Mouse (Mus musculus): Measurements from ENCODE around the gene Dydc1.
"Not testable (repeated sequence)": the region's sequence is repeated elsewhere in the genome, so short reads cannot be mapped to it uniquely, and the experiment has no call there.

Dydc1 gene

DNA sequence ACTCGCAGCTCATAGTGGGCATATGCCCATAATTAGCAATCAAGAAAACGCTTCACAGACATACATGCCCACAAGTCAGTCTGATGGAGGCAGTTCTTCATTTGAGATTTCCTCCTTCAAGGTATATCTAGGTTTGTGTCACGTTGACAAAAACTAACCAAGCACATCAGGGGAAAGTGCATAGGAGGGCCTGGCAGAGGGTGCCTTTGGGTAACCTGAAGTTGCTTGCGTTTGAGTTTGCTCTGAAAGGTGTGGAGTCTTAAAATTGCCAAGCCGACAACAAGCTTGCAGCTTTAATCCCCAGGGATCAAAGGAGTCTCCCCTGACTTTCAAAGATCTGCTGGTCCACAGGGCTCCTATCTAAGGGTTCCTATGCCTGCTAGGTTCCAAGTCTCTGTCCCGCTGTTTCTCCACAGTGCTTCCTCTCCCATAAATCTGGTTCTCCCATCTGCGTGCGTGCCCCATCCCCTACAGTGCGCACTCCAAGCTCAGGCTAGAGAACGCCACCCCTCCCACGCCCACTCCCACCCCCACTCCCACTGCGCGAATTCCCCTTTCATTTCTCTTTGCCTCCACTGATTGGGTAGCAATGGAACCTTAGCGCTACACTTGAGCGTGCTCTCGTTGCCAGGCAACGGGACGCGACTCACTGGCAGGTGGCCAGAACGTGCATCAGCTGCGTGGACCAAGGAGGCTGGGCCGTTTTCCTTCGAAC, at the start of gene Dydc1:
Dydc1 (plus strand) TSS at position 683 of the 715 bp plus-strand sequence.
- no peak for DNase-seq (ENCODE audit: extremely low read depth, low read depth, low spot score)

DNA sequence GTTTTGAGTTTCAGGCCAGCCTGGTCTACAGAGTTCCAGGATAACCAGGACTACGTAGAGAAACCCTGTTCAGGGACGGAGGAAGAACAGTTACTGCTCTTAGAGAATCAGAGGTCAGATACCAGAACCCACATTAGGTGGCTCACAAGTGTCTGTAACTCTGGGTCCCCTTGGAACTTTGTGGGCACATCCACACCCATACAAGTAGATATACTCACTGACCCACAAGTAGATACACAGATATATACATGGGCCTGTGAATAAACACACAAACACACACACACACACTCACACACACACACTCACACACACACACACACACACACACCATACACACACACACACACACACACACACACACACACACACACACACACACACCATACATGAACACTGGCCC, 47.6 kb upstream of the Dydc1 start:
- DNase-seq (ENCODE audit: extremely low read depth, low read depth, low spot score), result no peak

DNA sequence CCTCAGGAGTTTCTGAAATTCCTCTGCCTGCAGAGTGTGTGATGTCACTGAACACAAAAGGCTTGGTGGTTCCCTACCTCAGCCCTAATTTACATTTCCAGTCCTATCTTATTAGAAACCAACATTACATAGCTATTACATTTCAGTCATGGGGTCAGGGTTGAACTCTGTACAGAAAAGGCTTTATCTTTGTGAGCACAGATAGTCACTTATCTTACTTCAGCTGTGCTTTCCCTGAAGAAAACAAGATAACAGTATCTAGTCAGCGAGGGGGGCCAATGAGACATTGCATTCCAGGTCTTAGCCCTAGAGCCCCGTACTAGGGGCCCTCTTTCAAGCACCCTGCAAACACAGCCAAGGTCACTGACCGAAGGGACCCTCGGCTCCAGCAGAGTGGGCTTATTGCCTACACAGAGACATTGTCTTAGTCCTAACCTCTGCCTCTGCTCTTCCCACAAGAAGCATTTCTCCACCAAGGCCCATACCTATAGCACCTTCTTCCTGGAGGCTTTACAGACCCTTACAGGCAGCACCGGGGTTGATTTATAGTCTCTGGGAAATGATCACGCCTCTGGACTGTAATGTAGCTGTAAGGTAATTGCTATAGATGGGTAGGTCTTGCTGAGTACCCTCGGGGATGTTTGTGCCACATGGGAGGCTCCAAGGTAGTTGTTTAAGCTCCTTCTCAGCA, 47.0 kb upstream of the Dydc1 start:
- no peak for DNase-seq (ENCODE audit: extremely low read depth, low read depth, low spot score)

DNA sequence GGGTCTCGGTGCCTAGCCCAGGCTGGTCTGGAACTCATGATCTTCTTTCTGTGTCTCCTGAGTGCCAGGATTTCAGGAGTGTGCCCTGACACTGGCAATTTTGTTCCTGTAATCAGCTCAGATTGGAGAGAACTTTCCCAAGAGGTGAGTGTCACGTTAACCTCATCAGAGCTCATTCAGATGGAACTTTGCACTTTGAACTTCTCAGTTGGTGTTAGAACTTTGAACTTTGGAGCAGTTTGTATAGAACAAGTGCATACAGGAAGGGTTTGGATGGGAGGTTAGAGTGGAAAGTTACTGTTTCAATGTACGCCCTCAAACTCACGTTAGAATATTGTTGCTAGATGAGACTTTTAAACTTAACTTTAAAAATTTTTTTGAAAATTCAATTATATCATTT, 43.4 kb upstream of the Dydc1 start:
- DNase-seq (ENCODE audit: extremely low read depth, low read depth, low spot score), result no peak

DNA sequence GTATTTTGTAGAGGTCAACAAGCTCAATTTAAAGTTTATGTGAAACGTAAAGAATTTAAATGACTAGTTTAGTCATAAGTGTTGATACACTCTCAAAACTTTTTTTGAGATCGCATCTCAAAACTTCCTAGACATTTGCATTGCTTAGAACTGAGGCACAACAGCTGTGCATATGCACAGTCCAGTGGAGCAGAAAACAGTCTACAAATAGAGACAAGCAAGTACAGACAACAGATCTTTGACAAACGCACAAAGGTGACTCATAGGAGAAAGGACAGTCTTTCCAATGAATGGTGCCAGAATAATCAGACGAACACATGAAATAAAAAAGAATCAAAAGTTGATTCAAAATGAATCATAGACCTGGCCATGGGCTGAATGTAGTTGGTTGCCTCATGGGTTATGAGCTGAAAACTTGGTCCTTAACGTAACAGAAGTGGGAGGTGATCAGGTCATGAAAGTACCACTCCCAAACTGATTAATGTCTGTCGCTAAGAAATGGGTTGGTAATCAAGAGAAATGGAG, 41.7 kb upstream of the Dydc1 start:
- no peak for DNase-seq (ENCODE audit: extremely low read depth, low read depth, low spot score)

DNA sequence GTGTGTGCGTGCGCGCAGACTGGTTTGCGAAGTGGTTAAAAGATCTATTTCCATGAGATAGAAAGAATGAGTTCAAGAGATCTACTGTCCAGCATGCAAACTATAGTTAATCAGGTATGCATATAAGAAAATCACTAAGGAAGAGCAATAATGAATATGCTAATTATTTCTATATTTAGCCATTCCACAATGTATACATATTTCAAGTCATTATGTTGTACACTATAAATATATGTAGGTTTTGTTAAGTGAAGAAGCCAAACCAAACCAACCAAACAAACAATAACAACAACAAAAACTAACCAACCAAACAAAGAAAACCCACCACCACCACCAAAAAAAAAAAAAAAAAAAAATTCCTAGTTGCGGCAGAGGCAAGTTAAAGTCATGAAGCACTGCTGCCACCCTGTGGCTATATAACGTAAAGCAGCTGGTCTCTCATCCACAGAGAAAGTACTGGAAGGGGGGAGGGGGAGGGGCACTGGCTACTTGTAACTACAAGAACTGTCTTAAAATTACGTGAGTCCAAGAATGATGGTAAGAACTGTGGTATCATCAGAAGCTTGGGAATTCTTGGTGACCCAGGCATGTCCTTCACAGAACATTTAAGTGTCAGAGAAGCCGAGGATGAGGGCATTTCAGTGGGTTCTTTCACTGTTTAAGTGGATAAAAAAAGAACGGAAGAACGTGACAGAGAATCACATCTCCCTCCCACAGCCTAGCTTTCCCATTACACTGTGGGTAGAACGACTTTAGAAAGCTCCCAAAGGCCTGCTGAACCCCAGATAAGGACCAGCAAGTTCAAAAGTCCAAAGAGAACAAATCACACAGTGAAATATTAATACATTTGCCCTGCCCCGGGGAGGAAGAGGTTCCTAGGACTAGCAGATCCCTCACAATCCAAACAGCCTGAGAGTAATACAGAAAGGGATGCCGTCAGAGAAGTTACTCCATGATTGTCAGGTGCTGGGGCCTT, 39.3 kb upstream of the Dydc1 start:
- DNase-seq (ENCODE audit: extremely low read depth, low read depth, low spot score), result no peak

DNA sequence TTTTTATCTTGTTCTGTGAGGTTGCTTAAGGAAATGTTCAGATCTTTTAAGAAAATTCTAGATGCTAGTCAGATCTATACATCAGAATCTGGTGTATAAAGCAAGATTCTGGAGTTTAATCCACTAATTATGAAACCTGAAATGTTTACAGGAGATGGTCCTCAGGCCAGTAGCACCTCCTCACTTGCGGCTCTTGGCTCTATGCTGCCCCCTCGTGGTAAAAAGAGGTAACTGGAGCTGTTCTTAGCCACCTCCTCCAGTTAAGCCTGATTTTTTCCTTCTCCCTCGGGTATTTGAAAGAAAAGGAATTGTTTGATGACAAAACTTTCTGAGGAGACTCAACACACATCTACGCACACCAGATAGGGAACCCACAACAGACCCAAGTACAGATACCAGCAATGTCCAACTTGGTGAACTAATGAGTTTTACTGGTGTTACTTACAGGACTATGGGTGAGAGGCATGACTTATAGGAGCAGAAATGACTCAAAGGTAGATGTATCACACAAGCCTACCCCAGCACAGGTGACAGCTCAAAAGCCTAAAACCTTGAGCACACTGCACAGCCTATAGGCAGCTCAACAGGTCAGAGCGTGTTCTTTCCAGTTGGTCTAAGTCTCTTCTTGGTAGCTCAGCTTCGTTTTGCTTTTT, 37.4 kb upstream of the Dydc1 start:
- DNase-seq (ENCODE audit: extremely low read depth, low read depth, low spot score), result no peak

DNA sequence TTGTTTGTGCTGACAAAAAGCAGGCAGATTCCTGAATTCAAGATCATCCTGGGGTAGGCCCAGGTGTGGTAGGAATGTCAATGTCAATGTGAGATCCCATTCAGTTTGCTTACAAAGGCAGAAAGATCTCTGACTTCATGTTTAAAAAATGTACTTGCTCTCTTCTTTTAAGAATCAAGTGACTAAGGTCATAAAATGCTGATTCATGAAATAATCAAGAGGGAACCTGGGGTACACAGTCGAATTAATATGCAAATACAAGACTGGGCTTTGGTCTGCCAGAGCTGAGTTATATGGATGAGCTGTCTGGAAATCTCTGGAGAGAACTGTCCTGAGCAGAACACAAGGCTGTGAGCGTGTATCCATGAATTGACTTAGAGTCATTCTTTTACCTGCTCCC, 25.3 kb upstream of the Dydc1 start:
- no peak for DNase-seq (ENCODE audit: extremely low read depth, low read depth, low spot score)

DNA sequence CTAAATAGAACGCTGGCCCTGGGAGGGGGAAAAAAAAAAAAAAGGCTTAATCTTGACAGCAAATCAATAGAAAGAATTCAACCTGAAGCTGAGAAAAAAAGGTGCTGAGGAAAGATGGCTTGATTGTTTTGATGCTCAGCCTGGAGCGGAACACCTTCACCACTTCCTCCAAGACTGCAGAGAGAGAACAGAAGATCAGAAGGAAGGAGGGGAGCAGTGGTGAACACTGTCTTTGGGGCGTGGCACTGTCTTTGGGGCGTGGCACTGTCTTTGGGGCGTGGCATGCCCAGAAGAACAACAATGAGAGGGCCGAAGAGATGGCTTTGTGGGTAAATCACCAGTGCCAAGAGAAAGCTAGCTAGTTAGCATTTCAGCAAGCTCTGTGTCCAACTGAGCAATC, 22.2 kb upstream of the Dydc1 start:
- DNase-seq (ENCODE audit: extremely low read depth, low read depth, low spot score), result no peak

DNA sequence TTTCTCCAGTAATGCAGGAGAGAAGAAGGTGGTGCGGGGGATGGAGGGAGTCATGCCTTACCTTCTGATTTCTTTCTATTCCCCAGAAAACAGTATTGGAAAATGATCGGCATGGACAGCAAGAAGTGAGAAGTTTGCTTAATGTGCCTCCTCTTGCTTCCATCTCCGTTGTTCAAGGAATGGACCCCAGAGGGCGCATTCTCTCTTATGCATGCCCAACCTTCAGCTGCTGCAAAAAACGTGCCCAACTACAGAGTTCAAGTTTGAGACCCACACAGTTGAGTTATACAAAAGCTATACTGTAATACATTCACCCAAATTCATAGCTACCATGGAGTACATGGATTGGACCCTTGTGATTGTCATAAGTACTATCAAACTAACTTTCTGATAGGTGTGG, 20.2 kb upstream of the Dydc1 start:
- DNase-seq (ENCODE audit: extremely low read depth, low read depth, low spot score), result no peak

DNA sequence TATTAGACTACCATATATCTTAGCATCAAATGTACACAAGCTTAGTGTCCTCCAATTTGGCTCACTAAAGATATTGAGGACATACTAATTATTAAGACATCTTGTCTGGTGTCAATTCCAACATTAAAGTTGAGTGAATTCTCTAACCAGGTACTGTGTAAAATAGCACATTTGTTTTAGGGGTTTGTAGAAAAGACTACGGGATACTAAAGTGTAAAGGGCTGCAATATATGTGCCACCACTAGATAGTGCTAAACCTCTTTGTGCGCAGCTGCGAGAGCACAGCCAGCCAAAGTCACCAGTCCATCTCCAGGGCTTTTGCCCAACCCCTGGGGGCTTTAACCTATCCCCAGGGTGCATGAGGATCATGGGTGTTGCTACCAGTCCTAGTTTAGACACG, 19.5 kb upstream of the Dydc1 start:
- DNase-seq (ENCODE audit: extremely low read depth, low read depth, low spot score), result not testable (repeated sequence)

DNA sequence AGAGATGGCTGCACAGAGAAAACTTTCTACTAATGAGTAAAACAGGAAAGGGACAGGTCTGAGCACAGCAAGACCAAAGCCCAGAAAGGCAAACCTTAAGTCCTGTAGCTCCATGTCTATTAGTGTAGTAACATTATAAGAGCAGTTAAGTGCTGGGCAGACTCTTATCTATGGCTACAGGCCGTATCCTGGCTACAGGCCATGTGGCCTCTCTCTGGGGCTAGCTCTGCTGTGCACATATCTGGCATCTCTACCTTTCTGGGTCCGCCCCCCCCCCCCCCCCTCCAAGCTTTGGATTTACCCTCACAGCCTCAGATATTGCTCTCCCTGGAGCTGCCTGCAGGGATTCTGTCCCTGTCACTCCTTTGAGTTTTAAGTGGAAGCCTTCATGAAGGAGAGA, 7.5 kb upstream of the Dydc1 start:
- DNase-seq (ENCODE audit: extremely low read depth, low read depth, low spot score), result no peak

DNA sequence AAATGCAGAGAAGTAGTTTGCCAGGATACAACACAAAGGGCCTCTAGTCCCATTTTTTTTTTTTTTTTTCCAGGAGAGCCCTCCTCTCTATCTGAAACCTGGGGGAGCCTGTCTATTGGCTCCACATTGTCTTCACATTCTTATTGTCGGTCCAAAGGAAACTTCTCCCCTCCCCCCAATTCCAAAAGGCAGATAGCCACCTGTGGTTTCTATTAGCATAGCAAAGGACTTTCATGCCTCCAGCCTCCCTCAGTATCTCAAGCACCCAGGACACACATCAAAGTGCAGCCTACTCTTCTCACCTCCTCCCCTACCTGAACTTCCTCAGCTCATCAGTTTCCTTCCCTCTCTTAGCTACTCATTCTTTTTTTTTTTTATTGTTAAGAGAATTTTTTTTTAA, 6.3 kb upstream of the Dydc1 start:
- no peak for DNase-seq (ENCODE audit: extremely low read depth, low read depth, low spot score)

DNA sequence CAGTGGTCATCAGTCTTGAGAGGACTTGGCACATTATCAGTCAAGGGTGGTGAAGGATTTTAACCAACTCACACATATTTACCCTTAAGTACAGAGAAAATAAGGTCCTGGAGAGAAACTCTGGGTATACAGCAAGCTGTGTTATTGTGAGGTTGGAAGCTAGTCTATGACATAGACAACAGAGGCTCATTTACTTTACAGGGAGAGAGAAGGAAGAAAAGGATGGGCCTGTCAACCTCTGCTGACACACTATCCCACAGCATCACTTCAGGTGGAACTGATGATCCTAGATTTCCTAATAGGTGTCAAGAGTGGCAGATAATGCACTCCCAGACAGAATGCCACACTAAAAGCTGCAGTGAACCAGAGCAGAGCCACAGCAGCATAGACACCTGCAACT, 3.6 kb upstream of the Dydc1 start, which contains the start of gene Dydc2:
Dydc2 (minus strand) TSS at position 101 of the 400 bp plus-strand sequence.
- no peak for DNase-seq (ENCODE audit: extremely low read depth, low read depth, low spot score)

DNA sequence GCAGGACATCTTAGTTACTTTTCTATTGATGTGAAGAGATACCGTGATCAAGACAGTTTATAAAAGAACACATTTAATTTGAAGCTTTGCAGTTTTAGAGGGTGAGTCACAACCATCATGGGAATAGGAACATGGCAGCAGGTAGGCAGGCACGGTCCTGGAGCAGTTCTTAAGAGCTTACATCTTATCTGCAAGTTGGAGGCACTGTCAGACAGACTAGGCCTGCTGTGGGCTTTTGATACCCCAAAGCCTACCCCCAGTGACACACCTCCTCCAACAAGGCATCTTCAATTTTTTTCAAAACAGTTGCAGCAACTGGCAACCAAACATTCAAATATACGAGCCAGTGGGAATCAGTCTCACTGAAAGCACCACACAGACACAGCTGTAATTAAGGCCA, 2.4 kb upstream of the Dydc1 start:
- no peak for DNase-seq (ENCODE audit: extremely low read depth, low read depth, low spot score)

DNA sequence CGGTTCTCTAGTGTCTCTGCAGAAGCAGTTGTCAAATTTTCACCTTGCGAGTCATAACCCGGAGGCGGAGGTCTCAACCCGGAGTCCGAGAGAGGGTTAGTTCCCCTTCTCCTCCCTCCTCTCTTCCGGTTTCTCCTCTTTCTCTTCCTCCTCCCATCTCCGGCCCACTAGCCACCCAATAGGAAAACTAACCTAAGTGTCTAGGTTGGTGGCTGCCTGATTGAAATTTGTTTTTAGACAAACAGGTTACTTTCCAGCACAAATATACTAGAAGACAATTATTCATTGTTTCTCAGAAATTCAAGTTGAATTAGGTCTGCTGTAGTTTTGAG, 199 bp downstream of the Dydc1 start:
- DNase-seq (ENCODE audit: extremely low read depth, low read depth, low spot score), result no peak

DNA sequence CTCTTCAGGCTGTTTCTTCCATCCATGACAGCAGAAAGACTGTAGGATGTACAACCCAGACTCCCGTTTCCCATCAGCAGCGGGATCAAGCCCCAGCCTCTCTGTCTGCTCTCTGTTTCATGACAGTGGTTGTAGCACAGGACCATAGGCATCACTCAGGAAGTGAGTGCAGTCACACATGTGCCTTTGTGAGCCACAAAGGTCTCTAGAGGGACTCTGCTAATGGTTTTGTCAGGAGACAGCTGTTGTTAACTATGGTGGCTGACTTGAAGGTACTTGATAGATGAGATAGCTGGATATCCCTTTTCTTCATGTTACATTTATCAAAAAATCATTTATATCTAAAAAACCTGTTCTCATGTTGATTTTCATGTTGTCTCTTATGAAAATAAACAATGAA, 9.7 kb downstream of the Dydc1 start:
- no peak for DNase-seq (ENCODE audit: extremely low read depth, low read depth, low spot score)

DNA sequence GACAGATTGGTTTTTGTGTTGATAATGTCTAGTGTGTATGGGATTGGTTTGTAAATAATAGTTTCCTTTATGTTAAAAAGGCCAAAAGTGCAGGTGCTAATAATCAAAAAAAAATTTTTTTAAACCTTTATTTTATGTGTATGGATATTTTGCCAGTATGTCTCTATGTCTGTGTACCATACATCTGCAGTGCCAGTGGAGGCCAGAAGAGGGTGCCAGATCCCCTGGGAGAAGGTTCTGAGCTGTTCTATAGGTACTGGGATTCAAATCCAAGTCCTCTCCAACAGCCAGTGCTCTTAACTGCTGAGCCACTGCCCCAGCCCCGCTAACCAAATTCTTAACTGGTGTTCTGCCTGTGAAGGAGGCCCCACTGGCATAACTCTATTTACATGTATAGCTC, 14.8 kb downstream of the Dydc1 start:
- no peak for DNase-seq (ENCODE audit: extremely low read depth, low read depth, low spot score)

DNA sequence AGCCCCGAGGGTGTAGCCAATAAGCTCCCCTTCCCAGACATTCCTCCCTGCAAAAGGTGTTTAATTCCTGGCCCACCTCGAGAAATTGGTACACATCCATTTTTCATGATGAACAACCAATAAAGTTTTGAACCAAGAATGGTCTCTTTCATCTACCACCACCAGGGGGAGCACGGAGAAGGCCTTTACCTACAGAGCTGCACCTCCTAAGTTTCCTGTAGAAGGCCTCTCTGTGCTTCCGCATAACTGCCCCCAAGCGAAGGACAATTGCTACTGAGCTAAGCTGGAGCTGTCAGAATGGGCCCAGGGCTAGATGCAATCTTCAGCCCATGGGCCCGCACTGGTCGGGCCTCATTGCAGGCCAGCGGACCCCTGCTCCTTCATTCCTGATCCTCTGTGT, 18.1 kb downstream of the Dydc1 start:
- DNase-seq (ENCODE audit: extremely low read depth, low read depth, low spot score), result no peak

DNA sequence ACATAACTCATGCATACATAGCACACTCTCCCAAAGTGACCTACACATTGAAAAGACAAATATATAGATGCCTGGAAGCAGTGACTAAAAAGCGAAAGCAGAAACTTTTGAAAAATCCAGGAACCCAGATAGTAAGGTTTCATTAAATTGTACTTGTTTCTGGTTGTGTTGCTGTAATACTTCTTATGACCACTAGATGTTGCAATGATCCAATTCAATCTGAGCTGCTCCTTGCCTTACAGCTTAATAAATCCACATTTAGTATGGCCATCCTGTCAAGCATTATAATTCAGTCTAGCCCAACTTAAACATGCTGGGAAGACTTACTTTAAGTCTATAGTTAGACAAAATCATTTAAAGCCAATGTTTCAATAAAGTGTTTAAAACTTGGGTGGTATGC, 21.4 kb downstream of the Dydc1 start:
- no peak for DNase-seq (ENCODE audit: extremely low read depth, low read depth, low spot score)

DNA sequence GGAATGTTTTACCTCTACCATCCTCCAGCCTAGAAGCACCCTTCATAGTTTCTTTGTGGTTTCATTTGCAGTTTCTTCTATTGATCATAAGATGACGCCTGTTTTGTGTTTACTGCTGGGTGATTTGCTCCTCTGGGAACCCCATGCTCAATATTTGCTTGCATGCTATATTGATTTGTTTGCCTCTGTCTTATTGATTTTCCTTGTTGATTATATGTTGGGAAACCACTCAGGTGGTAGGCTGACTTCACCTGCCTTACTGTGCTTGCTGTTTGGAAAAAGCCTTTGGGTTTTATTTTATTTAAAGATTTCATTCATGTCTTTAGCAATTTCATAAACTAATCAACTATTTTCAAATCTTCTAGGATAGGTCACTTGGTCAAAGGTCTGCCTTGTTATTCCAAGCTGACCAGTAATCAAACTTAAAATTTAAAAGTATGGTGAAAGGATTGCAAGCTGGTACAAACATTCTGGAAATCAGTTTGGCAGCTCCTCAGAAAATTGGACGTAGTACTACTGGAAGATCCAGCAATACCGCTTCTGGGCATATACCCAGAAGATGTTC, 23.7 kb downstream of the Dydc1 start:
- DNase-seq (ENCODE audit: extremely low read depth, low read depth, low spot score), result no peak
